Mouse (Mus musculus): ENCODE results near the gene Hspa12a.

Gene Hspa12a

GRCm38 (mm10) chr19:58751504-58751903, 191.9 kb downstream of the Hspa12a start:
- no peak for DNase-seq (ENCODE audit: low spot score)

- peak; percentile 2 for DNase-seq (ENCODE audit: low spot score)
These were observed 192.6 kb downstream of the Hspa12a start for GRCm38 (mm10) chr19:58750822-58751221.

DNA sequence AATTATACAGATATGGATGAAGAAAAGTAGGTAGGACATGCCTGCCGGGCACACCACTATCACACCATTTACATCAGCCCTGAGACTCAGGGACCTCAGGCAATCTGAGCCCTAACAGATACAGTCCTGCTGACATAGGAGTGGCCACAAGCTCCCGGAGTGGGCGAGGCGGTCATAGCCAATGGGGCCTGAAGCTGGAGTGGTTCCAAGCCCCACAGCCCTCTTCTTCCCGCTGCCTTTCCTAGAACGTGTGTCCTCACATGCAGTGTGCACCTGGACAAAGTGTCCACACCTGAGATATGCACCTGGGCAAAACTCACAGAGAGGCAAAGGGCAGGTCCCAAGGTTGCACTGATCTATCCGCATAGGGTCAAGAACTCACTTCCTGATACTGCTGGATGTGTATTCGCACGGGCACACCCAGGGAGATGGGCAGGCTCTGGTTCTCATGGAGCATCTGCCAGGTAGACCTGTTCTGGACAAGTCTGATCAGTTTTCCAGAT, 195.9 kb downstream of the Hspa12a start:
- peak; percentile 36 for DNase-seq (ENCODE audit: low spot score)
